Mouse (Mus musculus): ENCODE results near the gene Cd22. TPM values are rescaled to one million over a fixed set of nuclear protein-coding genes. Genes with fewer than 3 reads are reported as not detected.

Gene Cd22
- polyA plus RNA-seq, 2 experiments from 2014 or later, result 4.5 to 9.3 TPM

DNA sequence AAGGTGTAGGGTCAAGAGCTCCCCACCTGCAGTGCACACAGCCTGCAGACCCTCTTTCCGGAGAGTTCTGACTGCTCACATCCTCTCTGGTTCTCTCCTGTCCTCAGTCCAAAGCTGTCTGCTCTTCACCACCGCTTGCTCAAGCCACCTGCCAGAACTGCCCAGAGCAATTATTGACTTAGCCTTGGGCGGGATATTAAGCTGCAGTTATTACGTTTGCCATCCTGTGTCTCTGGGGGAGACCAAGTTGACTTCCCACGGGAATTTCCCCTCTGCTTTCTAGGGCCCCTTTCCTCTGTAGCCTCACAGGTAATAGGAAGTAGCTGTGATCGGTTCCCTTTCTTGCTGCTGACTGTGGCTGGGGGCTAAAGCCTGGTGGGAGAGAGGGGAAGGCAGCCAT, 60.0 kb downstream of the Cd22 start:
- ATAC-seq, result no peak

Other genes with a start within 250 kb of the Cd22 start
- not detected for gene Etv2, start 244.5 kb downstream of the Cd22 start, polyA plus RNA-seq (2017; shearing (Covaris generic))
- 10 to 100 TPM; 25.6 to 37.9 TPM for gene Rbm42, start 230.0 kb downstream of the Cd22 start, polyA plus RNA-seq (2017; shearing (Covaris generic))
- 10 to 100 TPM; 20.0 to 20.4 TPM for gene Haus5, start 215.3 kb downstream of the Cd22 start, polyA plus RNA-seq (2017; shearing (Covaris generic))
- not detected for gene Pmis2, start 208.7 kb downstream of the Cd22 start, polyA plus RNA-seq (2017; shearing (Covaris generic))
- gene 2200002J24Rik, start 181.4 kb downstream of the Cd22 start, polyA plus RNA-seq (2017; shearing (Covaris generic)), result not detected
- not detected for gene Atp4a, start 168.1 kb downstream of the Cd22 start, polyA plus RNA-seq (2017; shearing (Covaris generic))
- gene Tmem147, start 150.8 kb downstream of the Cd22 start, polyA plus RNA-seq (2017; shearing (Covaris generic)), result 10 to 100 TPM; 46.6 to 48.1 TPM
- gene Gapdhs, start 136.7 kb downstream of the Cd22 start, polyA plus RNA-seq (2017; shearing (Covaris generic)), result not detected
- gene Sbsn, start 128.9 kb downstream of the Cd22 start, polyA plus RNA-seq (2017; shearing (Covaris generic)), result under 1 TPM in 1 of 2 experiments, not detected in 1; 0.69 TPM
- under 1 TPM in 1 of 2 experiments, not detected in 1; 0.17 TPM for gene Dmkn, start 116.6 kb downstream of the Cd22 start, polyA plus RNA-seq (2017; shearing (Covaris generic))
- not detected for gene Krtdap, start 92.4 kb downstream of the Cd22 start, polyA plus RNA-seq (2017; shearing (Covaris generic))
- gene Ffar2, start 56.6 kb downstream of the Cd22 start, polyA plus RNA-seq (2017; shearing (Covaris generic)), result under 1 TPM; 0.22 to 0.68 TPM
- gene Ffar3, start 24.2 kb downstream of the Cd22 start, polyA plus RNA-seq (2017; shearing (Covaris generic)), result not detected
- gene Ffar1, start 18.8 kb downstream of the Cd22 start, polyA plus RNA-seq (2017; shearing (Covaris generic)), result under 1 TPM; 0.19 to 0.28 TPM
- gene Mag, start 34.5 kb upstream of the Cd22 start, polyA plus RNA-seq (2017; shearing (Covaris generic)), result not detected
- not detected for gene Hamp2, start 44.3 kb upstream of the Cd22 start, polyA plus RNA-seq (2017; shearing (Covaris generic))
- not detected for gene Hamp, start 63.7 kb upstream of the Cd22 start, polyA plus RNA-seq (2017; shearing (Covaris generic))
- gene Usf2, start 76.5 kb upstream of the Cd22 start, polyA plus RNA-seq (2017; shearing (Covaris generic)), result 10 to 100 TPM; 11.9 to 14.2 TPM
- gene Lsr, start 93.1 kb upstream of the Cd22 start, polyA plus RNA-seq (2017; shearing (Covaris generic)), result 1 to 10 TPM; 1.6 to 2.6 TPM
- under 1 TPM; 0.55 to 0.86 TPM for gene Fam187b, start 93.4 kb upstream of the Cd22 start, polyA plus RNA-seq (2017; shearing (Covaris generic))
- gene Fxyd5, start 162.1 kb upstream of the Cd22 start, polyA plus RNA-seq (2017; shearing (Covaris generic)), result 1,000 to 10,000 TPM; 2,132 to 2,220 TPM
- not detected for gene Fxyd7, start 171.1 kb upstream of the Cd22 start, polyA plus RNA-seq (2017; shearing (Covaris generic))
- gene Fxyd1, start 176.9 kb upstream of the Cd22 start, polyA plus RNA-seq (2017; shearing (Covaris generic)), result not detected
- under 1 TPM in 1 of 2 experiments, not detected in 1; 0.19 TPM for gene Lgi4, start 179.0 kb upstream of the Cd22 start, polyA plus RNA-seq (2017; shearing (Covaris generic))
- not detected for gene Fxyd3, start 196.4 kb upstream of the Cd22 start, polyA plus RNA-seq (2017; shearing (Covaris generic))
- gene Hpn, start 234.9 kb upstream of the Cd22 start, polyA plus RNA-seq (2017; shearing (Covaris generic)), result 1 to 10 TPM; 4.3 to 5.6 TPM
- not detected for gene Scn1b, start 246.7 kb upstream of the Cd22 start, polyA plus RNA-seq (2017; shearing (Covaris generic))

Data from activated CD4-positive, CD25-positive, alpha-beta regulatory T cell, adult 4 months (primary cell).